Mouse (Mus musculus) CD4-positive helper T cell, adult 2 months (primary cell): Measurements from ENCODE around the gene Cabin1.

Experiments
- DNase-seq: peaks from one replicate; pipeline ENCODE4 v3.0.0-alpha.2; 2012; ENCODE audit warnings: low read depth, missing footprints, low spot score

The Cabin1 gene

DNA sequence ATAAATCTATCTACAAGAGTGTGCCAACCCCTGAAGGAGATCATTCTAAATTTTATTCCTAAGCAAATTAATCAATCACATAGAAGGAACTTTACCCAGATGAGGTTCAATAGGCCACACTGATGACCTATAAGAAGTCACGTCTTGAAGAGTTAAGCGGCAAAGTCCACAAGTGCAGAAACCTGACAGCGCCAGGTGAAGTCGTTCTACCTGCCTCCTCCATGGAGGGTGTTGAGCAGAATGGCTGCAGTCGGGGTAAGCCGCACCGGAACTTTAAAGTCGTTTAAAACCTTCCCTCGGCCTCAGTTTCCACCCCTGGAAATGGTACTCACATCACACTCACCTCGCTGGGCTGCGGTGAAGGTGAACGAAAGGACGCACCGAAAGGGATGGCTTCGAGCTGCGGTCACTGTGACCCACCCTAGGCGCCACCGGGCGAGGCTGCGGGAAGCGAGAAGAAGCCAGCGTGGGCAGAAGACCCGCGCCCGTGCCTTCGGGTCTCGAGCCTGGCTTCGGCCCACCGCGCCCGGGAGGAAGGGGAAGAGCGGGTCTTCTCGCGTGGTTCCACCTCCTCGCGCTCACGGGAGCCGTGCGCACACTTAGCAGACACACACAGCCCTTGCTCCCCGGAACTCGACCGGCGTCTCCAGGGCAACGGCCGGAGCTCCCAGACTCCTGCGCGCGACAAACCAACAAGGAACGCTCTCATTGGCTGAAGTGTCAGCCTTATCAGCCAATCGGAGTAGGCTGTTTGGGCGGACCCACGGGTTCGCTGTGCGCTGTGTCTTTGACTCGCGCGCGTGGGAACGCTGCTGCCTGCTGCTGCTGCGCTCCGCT is at the start of gene Cabin1:
Cabin1 (minus strand) TSS at position 660 of the 837 bp plus-strand sequence.
- DNase-seq = peak; percentile 99

DNA sequence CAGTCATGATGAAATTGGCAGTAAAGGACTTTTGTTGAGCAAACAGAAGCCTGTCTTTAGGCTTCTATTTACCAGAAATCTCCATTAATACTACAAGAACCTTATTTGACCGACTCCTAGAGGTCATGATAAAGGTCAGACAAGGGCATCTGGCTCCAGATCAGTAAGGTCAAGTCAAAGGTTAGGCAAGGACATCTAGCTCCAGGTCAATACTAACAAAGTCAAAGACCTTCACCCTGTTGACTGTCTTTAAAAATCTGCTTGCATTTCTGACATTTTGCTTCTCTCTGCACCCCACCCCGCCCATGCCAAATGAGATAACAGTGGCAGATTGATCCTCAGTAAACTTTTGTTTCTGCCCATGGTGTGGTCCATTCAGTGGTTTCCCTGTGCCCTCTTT is 40.1 kb upstream of the Cabin1 start:
- DNase-seq = no peak

DNA sequence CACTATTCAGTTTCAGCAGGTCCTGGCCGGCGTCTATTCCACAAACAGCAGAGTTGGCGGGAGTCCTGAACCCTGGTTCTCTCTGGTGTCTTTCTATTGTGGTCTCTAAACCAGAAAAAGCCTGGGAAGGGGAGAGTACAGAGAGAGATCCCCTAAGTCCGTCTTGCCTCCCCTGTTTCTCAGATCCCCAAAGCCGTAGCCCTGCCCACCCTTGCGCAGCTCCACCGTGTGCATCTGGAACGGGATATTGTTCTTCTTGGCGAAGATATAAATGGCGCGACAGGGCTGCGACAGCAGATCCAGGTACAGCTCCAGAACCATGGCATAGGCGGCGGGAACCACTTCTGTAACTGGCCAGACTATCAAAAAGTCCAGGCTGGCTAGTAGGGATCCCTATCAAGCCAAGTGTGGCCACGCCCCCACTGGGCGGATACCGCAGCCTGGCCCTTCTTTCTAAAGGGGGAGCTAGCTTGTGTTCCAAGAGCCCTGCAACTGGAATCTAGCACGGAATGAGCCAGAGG is 34.1 kb upstream of the Cabin1 start, which contains the start of gene Gstt1:
Gstt1 (minus strand) TSS at position 409 of the 521 bp plus-strand sequence.
- peak; percentile 14 for DNase-seq

DNA sequence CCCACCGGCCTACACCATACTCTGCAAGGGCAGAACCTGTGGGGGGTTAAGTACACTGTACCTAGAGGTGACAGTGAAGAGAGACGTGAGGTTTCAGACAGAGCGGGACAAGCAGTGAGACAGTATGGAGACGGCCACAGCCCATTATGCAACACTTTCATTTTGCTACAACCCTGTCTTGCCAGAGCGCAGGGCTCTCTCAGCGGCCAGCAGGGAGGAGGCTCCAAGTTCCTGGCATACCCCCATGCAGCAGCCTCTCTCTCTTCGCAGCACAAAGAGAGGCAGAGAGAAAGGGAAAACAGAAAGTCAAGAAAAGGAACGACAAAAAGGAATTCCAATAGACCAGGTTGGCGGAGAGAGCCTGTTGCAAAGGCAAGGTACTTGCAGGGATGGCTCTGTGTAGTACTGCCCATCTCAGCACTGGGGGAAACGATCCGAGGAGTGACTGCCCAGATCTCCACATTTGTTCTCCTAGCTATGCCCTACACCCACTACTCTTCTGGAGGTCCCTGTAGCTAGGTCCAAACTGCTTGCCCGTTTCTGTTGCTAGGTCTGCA is 33.6 kb upstream of the Cabin1 start:
- peak; percentile 34 for DNase-seq

DNA sequence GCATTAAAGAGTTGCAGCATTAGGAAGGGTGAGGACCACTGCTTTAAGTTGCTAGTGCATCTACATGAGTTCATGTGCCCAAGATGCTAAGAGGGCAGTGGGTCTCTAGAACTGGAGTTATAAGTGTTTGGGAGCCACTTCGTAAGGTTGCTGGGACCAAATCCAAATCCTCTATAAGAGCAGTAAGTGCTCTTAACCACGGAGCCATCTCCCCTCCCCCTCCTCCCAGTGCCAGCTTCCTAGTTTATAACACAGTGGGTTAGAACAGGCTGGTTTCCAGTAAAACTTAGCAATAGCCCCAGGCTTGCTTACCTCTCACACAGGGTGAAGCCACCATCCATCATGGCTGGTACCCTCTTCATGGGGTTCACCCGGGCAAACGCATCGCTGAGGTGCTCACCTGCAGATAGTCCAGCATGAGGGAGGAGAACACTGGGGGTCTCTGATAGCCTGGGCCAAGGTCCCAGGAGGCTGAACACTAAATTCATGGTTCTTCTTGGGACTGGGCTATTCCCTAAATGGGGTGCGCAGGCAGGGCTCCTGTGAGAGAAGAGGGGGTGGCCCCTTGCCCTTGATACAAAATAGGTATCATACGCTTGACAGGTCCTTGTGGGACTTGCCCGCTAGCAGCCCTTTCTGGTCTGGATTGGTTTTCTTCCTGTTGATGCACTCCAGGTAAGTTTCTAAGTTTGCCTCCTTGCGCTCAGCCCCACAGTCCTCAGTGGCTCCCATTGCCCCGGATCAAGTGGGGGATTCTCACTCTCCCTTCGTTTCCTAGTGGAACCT is 32.8 kb upstream of the Cabin1 start:
- no peak for DNase-seq

DNA sequence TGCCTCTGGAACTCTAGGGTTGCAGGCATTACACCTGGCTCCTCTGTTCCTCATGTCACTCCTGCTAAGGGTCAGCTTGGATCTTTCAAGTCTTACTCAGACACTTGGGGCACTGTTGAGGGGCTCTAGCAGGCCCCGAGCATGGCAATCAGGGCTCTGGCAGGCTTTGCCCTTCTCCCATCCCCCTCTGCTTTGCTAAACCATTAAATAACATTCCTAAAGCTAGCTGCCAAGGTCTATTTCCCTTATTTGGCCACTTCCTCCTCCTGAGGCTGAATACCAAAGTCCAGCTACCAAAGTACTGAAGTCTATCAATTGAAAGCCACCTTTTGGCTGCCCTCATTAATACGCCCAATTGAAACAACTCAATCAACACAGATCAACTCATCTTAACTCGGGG is 30.7 kb upstream of the Cabin1 start:
- no peak for DNase-seq

DNA sequence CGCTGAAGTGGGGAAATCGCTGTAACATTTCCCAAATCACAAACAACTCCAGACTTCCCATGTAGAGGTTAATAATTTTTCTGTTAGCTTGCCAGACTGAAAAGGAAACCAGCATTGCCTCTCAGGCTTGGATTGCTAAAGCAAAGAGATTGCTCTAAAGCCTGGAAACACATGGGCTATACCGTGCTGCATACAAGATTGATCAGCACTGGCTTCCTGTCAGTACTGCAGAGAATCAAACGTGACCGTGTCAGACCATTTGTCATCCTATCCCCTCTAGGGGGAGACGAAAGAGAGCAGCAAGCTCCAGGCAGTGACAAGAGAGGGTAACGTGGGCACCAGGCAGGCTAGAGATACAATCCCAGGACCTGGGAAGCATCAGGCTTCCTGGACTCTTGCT is 26.6 kb upstream of the Cabin1 start:
- DNase-seq = peak; percentile 39

DNA sequence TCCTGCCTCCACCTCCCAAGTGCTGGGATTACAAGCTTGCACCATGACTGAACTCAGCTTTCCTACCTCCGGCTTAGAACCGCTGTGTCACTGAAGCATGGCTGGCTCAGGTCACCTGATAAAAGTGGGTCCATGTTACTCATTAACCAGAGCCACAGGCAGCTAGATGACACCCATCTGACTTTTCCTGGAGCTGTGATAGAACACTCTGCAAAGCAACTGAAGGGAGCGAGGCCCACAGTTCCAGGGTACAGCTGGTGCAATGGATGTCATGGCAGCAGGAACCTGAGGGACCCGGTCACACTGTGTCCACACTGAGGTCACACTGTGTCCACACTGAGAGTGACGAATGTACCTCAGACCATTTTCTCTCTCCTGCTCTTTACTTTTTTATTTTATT is 25.7 kb upstream of the Cabin1 start:
- no peak for DNase-seq

DNA sequence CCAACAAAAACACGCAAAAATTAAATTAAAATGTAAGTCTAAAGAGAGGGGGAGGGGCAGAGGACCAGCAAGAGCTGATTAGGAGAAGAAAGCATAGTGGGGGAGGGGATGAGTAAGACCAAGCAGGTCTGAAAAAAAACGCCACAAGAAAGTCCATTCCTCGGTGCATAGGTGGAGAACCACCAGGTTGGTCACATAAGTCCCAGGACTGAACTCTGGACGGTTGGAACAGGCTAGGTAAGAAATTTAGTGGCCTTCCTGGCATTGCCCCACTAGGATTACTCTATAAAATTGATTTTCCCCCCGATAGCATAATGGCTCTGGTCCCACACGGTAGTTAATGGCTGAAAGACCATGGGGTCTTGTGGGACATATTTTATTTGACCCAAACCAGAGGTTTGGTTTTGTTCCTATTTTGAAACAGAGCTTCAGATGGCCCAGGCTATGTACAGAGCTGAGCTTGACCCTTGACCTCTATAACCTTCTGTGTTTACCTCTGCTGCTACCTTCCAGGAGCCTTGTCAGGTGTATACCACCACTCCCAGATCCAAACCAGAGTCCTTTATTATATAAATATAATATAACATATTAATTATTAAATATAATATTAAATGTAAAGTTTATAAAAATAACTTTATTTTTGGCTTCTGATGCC is 25.1 kb upstream of the Cabin1 start:
- no peak for DNase-seq

DNA sequence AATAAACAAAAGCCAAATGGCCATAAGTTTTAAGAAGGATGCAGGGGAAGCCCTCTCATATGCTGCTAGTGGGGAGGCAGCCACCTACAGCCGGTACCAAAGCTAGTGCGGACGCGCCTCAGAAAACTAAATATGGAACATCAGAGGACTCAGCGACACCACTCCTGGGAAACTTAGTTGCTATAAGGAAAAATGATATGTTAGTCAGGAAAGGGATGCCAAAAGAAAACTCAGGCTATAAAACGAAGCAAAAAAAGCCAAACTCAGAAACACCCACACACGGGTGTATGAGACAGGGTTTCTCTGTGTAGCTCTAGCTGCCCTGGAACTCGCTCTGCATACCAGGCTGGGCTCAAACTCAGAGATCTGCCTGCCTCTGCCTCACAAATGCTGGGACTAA is 24.1 kb upstream of the Cabin1 start:
- no peak for DNase-seq

DNA sequence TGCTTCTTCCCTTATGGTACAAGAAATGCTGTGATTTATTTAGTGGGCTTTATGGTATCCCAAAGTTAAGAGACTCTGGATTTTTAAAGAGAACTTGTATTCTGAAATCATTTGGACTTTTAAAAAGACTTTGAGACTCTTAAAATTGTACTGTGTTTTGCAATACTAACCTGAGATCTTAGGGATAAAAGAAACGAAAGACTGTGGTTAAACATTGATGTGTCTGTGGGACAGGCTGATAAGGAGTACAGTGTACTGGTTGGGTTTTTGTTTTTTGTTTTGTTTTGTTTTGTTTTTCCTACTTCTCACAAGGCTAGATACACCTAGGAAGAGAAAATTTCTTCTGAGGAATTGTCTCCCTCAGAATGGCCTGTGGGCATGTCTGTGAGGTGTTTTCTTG is 21.3 kb upstream of the Cabin1 start:
- no peak for DNase-seq

DNA sequence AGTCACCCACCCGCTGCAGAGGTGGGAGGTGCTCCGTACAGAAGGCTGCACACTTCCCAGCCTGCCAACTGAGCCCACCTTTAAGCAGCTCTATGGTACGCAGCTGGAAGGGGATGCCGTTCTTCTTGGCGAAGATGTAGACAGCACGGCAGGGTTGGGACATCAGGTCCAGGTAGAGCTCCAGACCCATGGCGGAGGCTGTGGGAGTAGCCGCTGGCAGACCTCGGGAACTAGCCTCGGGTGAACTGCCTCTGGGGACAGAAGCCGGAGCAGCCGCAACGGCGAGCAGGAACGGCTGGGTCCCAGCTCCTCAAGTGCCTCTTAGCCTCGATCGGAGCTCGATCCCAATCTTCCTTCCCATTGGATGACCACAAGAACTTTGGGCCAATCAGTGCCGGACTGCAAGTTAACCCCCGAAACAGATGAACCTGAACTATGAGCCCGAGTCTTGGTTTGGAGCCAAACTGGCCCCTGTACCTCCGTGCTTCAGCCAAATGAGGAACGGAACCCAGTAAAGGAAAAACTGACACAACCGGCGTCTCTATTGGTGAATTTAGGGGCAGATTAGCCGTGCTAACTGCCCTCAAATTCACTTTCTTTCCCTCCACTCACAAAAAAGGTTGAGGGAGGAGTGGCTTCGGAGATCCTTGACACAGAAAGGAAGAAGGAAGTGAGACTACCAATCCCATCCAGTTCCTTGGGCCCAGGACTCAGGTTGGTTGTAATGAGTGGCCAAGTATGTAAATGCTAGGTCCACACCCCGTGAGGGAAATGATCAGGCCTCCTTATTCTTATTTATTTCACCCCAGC is 16.8 kb upstream of the Cabin1 start, which contains the start of the genes Gm20441 and Gstt3:
Gm20441 (minus strand) TSS at position 186 of the 810 bp plus-strand sequence.
Gstt3 (minus strand) TSS at position 646 of the 810 bp plus-strand sequence.
- DNase-seq = peak; percentile 48

DNA sequence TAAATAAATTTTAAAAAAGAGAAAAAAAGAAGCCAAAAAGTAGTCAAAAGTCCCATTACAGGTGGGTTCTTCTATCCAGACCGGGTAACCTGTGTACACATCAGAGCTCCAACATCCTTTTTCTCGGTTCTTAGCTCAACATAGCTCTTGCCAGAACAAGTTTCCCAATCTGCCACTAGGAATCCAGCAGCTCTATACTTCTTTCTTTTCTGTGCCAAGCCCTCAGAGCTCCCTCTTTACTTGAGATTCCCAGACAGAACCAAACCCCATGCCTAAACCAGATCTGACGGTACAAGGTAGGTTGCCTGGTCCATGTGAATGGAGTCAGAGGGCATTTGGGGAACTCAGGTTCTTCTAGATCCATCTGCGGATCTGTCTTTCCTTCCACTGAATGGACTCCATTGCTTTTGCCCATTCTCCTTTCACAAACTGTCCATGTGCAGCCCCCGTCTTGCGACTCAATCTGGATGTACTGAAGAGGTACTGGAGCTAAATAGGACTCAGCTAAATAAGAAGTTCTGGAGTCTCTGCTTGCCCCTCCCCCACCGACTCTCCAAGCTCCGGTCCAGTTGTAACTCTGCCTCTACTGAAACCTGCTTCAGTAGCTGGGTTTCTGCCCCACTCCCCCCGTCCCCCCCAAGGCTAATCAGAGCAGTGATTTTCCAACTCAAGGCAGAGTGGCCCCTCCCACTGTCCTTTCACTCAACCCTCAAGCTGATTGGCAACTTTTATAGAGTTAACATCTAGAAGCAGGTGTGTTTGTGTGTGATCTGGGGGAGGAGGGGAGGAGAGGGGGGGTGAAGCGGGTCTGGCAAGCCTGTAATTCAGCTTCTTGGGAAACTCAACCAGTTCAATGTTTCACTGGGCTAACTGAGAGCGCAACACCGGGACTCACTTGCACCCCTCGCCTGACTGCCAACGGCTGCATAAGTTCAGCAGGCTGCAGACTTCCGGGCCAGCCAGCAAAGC is 15.3 kb upstream of the Cabin1 start:
- no peak for DNase-seq

DNA sequence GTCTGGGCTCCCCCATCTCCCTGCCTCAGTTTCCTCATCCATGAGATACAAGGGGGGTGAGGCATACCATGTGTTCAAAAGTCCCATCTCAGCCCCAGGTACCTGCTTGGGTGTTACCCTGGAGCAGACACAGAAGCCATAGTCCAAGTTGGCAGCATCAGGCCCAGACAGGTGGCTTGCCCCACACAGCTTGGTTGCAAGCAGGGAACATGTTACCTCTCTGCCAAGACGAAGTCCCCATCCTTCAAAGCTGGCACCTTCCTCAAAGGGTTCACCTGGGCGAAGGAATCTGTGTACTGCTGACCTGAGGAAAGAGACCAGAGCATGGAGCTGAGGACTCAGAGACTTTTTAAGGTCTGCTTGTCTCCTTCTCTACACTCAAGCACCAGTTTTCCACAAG is 13.7 kb upstream of the Cabin1 start:
- no peak for DNase-seq

DNA sequence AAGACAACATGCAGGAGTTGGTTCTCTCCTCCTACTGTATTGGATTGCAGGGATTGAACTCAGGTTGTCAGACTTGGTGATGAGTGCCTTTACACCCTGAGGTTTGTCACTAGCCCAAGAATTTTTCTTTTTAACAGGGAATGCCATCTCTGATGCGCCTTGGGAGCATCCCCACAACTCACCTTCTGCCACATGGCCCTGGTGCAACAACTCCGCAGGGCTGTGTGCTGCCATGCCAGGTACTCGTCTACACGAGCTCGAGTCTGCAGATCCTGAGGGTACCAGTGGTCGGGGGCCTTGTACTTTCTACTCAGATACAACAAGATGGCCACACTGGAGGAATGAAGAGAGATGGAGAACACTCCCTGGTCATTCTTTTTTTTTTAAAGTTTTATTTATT is 12.4 kb upstream of the Cabin1 start:
- no peak for DNase-seq

DNA sequence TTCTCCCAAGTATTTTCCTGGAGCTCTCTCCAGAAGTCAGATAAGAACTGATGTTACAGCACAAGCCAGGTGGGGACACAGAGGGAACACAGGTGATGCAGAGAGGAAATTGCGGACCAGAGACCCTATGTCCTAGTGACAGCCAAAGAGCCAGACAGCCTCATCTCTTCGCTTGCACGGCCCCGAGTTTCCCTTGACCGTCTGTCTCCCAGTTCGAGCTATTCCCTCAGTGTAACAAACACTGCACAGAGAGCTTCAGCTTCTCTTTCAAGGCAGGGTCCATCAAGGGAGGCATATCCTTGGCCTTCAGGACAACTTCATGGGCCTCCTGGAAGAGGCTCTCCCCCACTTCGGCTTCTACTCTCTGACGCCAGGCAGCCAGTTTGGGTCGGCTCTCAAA is 10.4 kb upstream of the Cabin1 start:
- no peak for DNase-seq

DNA sequence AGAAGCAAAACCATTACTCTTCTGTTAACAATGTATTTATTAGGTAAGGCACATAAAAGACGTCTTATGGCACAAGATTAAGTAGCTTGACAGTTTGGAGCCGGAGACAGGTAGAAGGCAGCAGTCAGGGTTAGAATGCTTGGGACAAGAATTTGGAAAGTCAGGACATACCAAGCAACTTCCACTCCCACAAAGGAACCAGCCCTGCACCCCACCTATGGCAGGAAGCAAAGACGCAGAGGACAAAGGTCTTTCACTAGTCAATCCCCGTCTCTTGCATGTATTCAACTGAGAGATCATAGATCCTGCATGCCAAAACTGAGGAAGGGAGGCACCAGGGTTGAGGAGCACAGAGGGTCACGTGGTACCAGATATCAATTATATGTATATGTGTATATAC is 10.0 kb upstream of the Cabin1 start:
- no peak for DNase-seq

DNA sequence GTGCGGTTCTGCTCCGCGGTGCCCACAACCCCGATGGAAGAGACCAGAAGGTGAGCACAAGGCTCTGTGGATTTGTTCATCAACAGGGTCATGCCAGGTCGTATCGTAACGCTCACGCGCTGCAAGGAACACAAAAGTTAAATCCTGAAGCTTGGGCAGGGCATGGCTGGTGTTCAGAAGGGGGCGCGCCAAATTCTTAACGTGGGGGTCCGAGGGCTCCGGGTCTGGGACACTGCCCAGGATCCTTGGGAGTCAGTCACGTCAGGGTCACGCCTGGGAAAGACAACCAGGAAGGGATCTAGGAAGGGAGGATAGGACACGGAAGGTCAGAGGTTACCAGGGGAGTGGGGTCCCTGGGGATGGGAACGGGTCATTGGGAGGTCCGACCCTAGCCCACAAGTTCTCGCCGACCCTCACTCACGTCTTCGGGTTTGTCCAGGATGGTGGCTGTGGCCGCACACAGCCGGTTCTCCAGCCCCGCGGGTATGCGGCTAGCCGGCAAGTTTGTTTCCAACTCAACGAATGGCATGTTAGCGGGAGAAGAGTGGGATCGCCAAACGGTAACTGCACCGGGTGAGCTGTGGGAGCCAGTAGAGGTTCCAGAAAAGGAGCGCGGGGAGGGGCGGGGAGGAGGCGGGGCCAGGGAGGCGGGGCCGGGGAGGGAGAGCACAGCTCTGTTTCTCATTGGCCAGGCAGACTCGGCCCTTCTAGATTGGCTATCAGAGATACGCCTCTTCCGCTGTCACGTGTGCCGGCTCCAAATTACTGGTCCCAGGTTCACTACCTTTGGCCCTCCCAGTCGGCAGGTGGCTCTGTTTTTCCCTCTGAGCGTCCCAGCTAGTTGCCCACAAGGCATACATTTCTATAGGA is 8.9 kb upstream of the Cabin1 start, which contains the start of gene Ddt:
Ddt (minus strand) TSS at position 620 of the 870 bp plus-strand sequence.
- DNase-seq = peak; percentile 93
